Mouse (Mus musculus): ENCODE measurements around the gene Enox1.
"Not testable (repeated sequence)": the region's sequence is repeated elsewhere in the genome, so short reads cannot be mapped to it uniquely, and the experiment has no call there.

The Enox1 gene

GRCm38 (mm10) chr14:77156222-77156910, at the start of gene Enox1:
Gene Enox1, plus strand, starts transcription at chr14:77156763.
- no peak for DNase-seq (ENCODE audit: low read depth in 1 of 2, low spot score in 2 of 2)

- DNase-seq (ENCODE audit: low read depth in 1 of 2, low spot score in 2 of 2): not testable (repeated sequence)
Observed at GRCm38 (mm10) chr14:77110622-77111021, 45.9 kb upstream of the Enox1 start.

GRCm38 (mm10) chr14:77130612-77131011, 26.0 kb upstream of the Enox1 start:
- DNase-seq (ENCODE audit: low read depth in 1 of 2, low spot score in 2 of 2): no peak

GRCm38 (mm10) chr14:77136936-77137335, 19.6 kb upstream of the Enox1 start:
- no peak for DNase-seq (ENCODE audit: low read depth in 1 of 2, low spot score in 2 of 2)

- peak in 1 of 2 experiments; percentile 12 for DNase-seq (ENCODE audit: low read depth in 1 of 2, low spot score in 2 of 2)
Observed at GRCm38 (mm10) chr14:77141324-77142282, 15.0 kb upstream of the Enox1 start.

- DNase-seq (ENCODE audit: low read depth in 1 of 2, low spot score in 2 of 2): no peak
Observed at GRCm38 (mm10) chr14:77145103-77145502, 11.5 kb upstream of the Enox1 start.

GRCm38 (mm10) chr14:77147635-77148034, 8.9 kb upstream of the Enox1 start:
- DNase-seq (ENCODE audit: low read depth in 1 of 2, low spot score in 2 of 2): no peak

GRCm38 (mm10) chr14:77150556-77150955, 6.0 kb upstream of the Enox1 start:
- DNase-seq (ENCODE audit: low read depth in 1 of 2, low spot score in 2 of 2): no peak

GRCm38 (mm10) chr14:77151431-77151830, 5.1 kb upstream of the Enox1 start:
- DNase-seq (ENCODE audit: low read depth in 1 of 2, low spot score in 2 of 2): no peak

GRCm38 (mm10) chr14:77156911-77157504, 445 bp downstream of the Enox1 start:
- DNase-seq (ENCODE audit: low read depth in 1 of 2, low spot score in 2 of 2): no peak

GRCm38 (mm10) chr14:77157505-77157911, 945 bp downstream of the Enox1 start:
- DNase-seq (ENCODE audit: low read depth in 1 of 2, low spot score in 2 of 2): no peak

- DNase-seq (ENCODE audit: low read depth in 1 of 2, low spot score in 2 of 2): no peak
Observed at GRCm38 (mm10) chr14:77159397-77159796, 2.8 kb downstream of the Enox1 start.

- DNase-seq (ENCODE audit: low read depth in 1 of 2, low spot score in 2 of 2): no peak
Observed at GRCm38 (mm10) chr14:77162496-77162895, 5.9 kb downstream of the Enox1 start.

- DNase-seq (ENCODE audit: low read depth in 1 of 2, low spot score in 2 of 2): no peak
Observed at GRCm38 (mm10) chr14:77164396-77164795, 7.8 kb downstream of the Enox1 start.

GRCm38 (mm10) chr14:77168161-77168560, 11.6 kb downstream of the Enox1 start:
- DNase-seq (ENCODE audit: low read depth in 1 of 2, low spot score in 2 of 2): no peak

GRCm38 (mm10) chr14:77174491-77174890, 17.9 kb downstream of the Enox1 start:
- no peak for DNase-seq (ENCODE audit: low read depth in 1 of 2, low spot score in 2 of 2)

- no peak for DNase-seq (ENCODE audit: low read depth in 1 of 2, low spot score in 2 of 2)
Observed at GRCm38 (mm10) chr14:77174931-77175330, 18.4 kb downstream of the Enox1 start.

- DNase-seq (ENCODE audit: low read depth in 1 of 2, low spot score in 2 of 2): no peak
Observed at GRCm38 (mm10) chr14:77180241-77180640, 23.7 kb downstream of the Enox1 start.

- DNase-seq (ENCODE audit: low read depth in 1 of 2, low spot score in 2 of 2): no peak
Observed at GRCm38 (mm10) chr14:77180753-77181374, 24.3 kb downstream of the Enox1 start.

GRCm38 (mm10) chr14:77183491-77183890, 26.9 kb downstream of the Enox1 start:
- no peak for DNase-seq (ENCODE audit: low read depth in 1 of 2, low spot score in 2 of 2)

GRCm38 (mm10) chr14:77190158-77190557, 33.6 kb downstream of the Enox1 start:
- DNase-seq (ENCODE audit: low read depth in 1 of 2, low spot score in 2 of 2): no peak

Data from monocyte, adult 2 months (primary cell).